Mouse (Mus musculus) small intestine, adult 2 months (tissue): ENCODE data around the gene Urod.

Source experiments
- CTCF ChIP-seq: fragments of 200-500 bp; IDR thresholded peaks from 2 replicates; pipeline ENCODE4 v1.5.1; 2012; ENCODE audit warnings: low read depth, mild to moderate bottlenecking, control low read depth, inconsistent platforms, low read length, moderate library complexity, mixed read lengths; ENCODE audit not compliant: insufficient replicate concordance, insufficient read length; ENCODE audit errors: extremely low read depth
- POLR2A ChIP-seq: fragments of 200-500 bp; IDR thresholded peaks from 2 replicates; pipeline ENCODE4 v1.6.1; 2012; ENCODE audit warnings: low read depth, mild to moderate bottlenecking, control low read depth, inconsistent platforms, low read length, moderate library complexity

DNA sequence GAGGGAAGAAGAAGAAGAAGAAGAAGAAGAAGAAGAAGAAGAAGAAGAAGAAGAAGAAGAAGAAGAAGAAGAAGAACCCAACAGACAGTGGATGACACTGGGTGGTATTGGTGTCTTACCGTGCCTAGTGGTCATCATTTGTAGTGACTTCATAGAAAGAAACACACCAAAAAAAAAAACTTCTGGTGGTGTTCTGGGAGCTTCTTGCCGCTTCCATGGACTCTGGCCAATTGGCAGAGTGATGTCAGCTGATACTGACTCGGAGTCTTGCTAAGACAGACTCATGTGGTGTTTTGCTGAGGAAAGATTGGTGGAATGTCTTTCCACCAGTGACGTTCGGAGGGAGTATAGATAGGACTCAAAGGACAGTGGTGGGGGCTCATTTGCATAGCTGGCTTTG is 16.0 kb upstream of the Urod start:
- no peak for TF ChIP-seq CTCF
- no peak for TF ChIP-seq POLR2A
